Comparison of ENCODE assay signal across 9 mouse cellular contexts in genomic region chr4:133439460-133440376, GRCm38 (mm10). TPM values are rescaled to one million over a fixed set of nuclear protein-coding genes. Genes with fewer than 3 reads are reported as not detected.
A peak's percentile ranks its signal among the peaks of the same experiment; 100 is the strongest.
DNase-seq lines count a peak whose midpoint lies in the region; ATAC-seq lines count a peak whose summit lies in the region.
"Had no signal": no experiment of that assay in that cellular context is flagged by ENCODE, and none has a peak within 500 bp of the region (broad histone marks: within the 10 kb centered on the region; RNA-seq: fewer than 3 reads in every experiment).

No protein-coding gene starts in this region.

- H3K9ac ChIP-seq in heart, embryonic 14.5 days (ENCODE audit: low read length) = no peak overlapping the region
- no peak overlapping the region for H3K9ac ChIP-seq in liver, embryonic 13.5 days
- H3K9ac ChIP-seq in stomach, embryonic 16.5 days (ENCODE audit: low read length) = peak overlapping the region; percentile 63

- no peaks in the 10 kb centered on the region for H3K27me3 ChIP-seq in heart, embryonic 14.5 days (ENCODE audit: control insufficient read depth, insufficient read depth, low read length)
- peaks cover 27% of the 10 kb centered on the region for H3K27me3 ChIP-seq in liver, embryonic 13.5 days
- no peaks in the 10 kb centered on the region for H3K27me3 ChIP-seq in stomach, embryonic 16.5 days (ENCODE audit: control insufficient read depth, insufficient read depth, low read length)

- no peaks in the 10 kb centered on the region for H3K9me3 ChIP-seq in heart, embryonic 14.5 days (ENCODE audit: control insufficient read depth, low read length)
- H3K9me3 ChIP-seq in liver, embryonic 13.5 days (replicated peaks) = no peaks in the 10 kb centered on the region
- H3K9me3 ChIP-seq in stomach, embryonic 16.5 days (replicated peaks; ENCODE audit: control insufficient read depth, low read length) = no peaks in the 10 kb centered on the region

- H3K36me3 ChIP-seq in heart, embryonic 14.5 days (ENCODE audit: control insufficient read depth, insufficient read depth, low read length) = no peaks in the 10 kb centered on the region
- no peaks in the 10 kb centered on the region for H3K36me3 ChIP-seq in liver, embryonic 13.5 days
- no peaks in the 10 kb centered on the region for H3K36me3 ChIP-seq in stomach, embryonic 16.5 days (ENCODE audit: control insufficient read depth, insufficient read depth, low read length)

- peak overlapping the region; percentile 50 for H3K4me2 ChIP-seq in heart, embryonic 14.5 days (ENCODE audit: low read length)
- H3K4me2 ChIP-seq in liver, embryonic 13.5 days = peak overlapping the region; percentile 15; the same call in 1 of the 2 replicates
- H3K4me2 ChIP-seq in stomach, embryonic 16.5 days (ENCODE audit: low read depth, low read length) = peak overlapping the region; percentile 50

- H3K4me1 ChIP-seq in heart, embryonic 14.5 days (ENCODE audit: control insufficient read depth in 2 of 2, insufficient read depth in 2 of 2, low read length in 2 of 2) = peaks cover 12 to 13% of the 10 kb centered on the region in 2 experiments
- H3K4me1 ChIP-seq in liver, embryonic 13.5 days (replicated peaks) = peaks cover 9% of the 10 kb centered on the region; the same call in 1 of the 2 replicates
- peaks cover 25% of the 10 kb centered on the region for H3K4me1 ChIP-seq in stomach, embryonic 16.5 days (ENCODE audit: control insufficient read depth, insufficient read depth, low read length)

- WGBS in heart, embryonic 14.5 days = 9% methylated on average over 17 of the region's 17 CpGs
- 8% methylated on average over 17 of the region's 17 CpGs for WGBS in liver, embryonic 13.5 days (ENCODE audit: insufficient replicate concordance)
- WGBS in stomach, embryonic 16.5 days = 7% methylated on average over 17 of the region's 17 CpGs

- no peak for ATAC-seq in heart, embryonic 14.5 days (ENCODE audit: insufficient number of reproducible peaks, insufficient read depth, low FRiP score, low read depth)
- ATAC-seq in liver, embryonic 13.5 days (ENCODE audit: low read depth) = no peak
- ATAC-seq in stomach, embryonic 16.5 days (ENCODE audit: insufficient read depth, low FRiP score) = peak; percentile 88

- 0 out of 4 replicates have a peak overlapping the region, but pooled peaks of 1 of the 2 experiments have one; percentile 26 for H3K27ac ChIP-seq in heart, embryonic 14.5 days (replicated peaks in 1 of 2; ENCODE audit: control insufficient read depth in 1 of 2, insufficient read depth in 1 of 2, low read depth in 2 of 2, low read length in 2 of 2)
- H3K27ac ChIP-seq in liver, embryonic 13.5 days = no peak overlapping the region
- peak overlapping the region; percentile 87 for H3K27ac ChIP-seq in stomach, embryonic 16.5 days (ENCODE audit: low read length)

- peak; percentile 58 for DNase-seq in adrenal gland, postnatal 14 days
- no peak for DNase-seq in adrenal gland, postnatal 10 days
- peak; percentile 45 for DNase-seq in ovary, adult 18-20 months (ENCODE audit: low spot score)
- no peak for DNase-seq in ovary, postnatal 10 days (ENCODE audit: low spot score)
- DNase-seq in liver, embryonic 13.5 days = no peak
- no peak for DNase-seq in left cerebral cortex, adult 9 months (ENCODE audit: low spot score in 2 of 2)

- peak overlapping the region in 1 of 2 experiments; percentile 9; a peak in 1 of 4 replicates for H3K4me3 ChIP-seq in heart, embryonic 14.5 days (ENCODE audit: control insufficient read depth in 1 of 2, insufficient read depth in 1 of 2, low read depth in 1 of 2, low read length in 2 of 2)
- no peak overlapping the region for H3K4me3 ChIP-seq in liver, embryonic 13.5 days (replicated peaks)
- H3K4me3 ChIP-seq in stomach, embryonic 16.5 days (replicated peaks; ENCODE audit: low read length) = peak overlapping the region; percentile 16
- H3K4me3 ChIP-seq: erythroblast, embryonic 14.5 days had no signal

RNA-seq across cellular contexts. Expression of gene Tent5b, which starts 40.2 kb away (rescaled TPM):
- total RNA-seq in adrenal gland, postnatal 14 days (2021) = 0.67 and 2.0 TPM in 2 replicates
- total RNA-seq in adrenal gland, postnatal 10 days (2021) = 1 to 10 TPM in 1 of 2 experiments, under 1 TPM in 1; 0.58 to 1.2 TPM
- 0.28 and 0.61 TPM in 2 replicates for polyA plus RNA-seq in heart, embryonic 14.5 days (2014; fragmentation: Nextera tagmentation; extraction: Ambion mirVana)
- 0.05 TPM in 1 of 2 replicates, not detected in the other for polyA plus RNA-seq in liver, embryonic 13.5 days (2015; fragmentation: Nextera tagmentation; extraction: Ambion mirVana)
- 7.9 and 12.6 TPM in 2 replicates for polyA plus RNA-seq in stomach, embryonic 16.5 days (2015; fragmentation: Nextera tagmentation; extraction: Ambion mirVana)
- polyA plus RNA-seq: erythroblast, embryonic 14.5 days had no signal

RNA-seq across cellular contexts. Expression of gene Trnp1, which starts 58.6 kb away (rescaled TPM):
- total RNA-seq in adrenal gland, postnatal 14 days (2021) = 4.0 and 8.6 TPM in 2 replicates
- total RNA-seq in adrenal gland, postnatal 10 days (2021) = 1 to 10 TPM; 6.2 to 9.3 TPM
- polyA plus RNA-seq in heart, embryonic 14.5 days (2014; fragmentation: Nextera tagmentation; extraction: Ambion mirVana) = 1.2 and 1.3 TPM in 2 replicates
- polyA plus RNA-seq in liver, embryonic 13.5 days (2015; fragmentation: Nextera tagmentation; extraction: Ambion mirVana) = 0.06 TPM in 1 of 2 replicates, not detected in the other
- 0.50 and 0.75 TPM in 2 replicates for polyA plus RNA-seq in stomach, embryonic 16.5 days (2015; fragmentation: Nextera tagmentation; extraction: Ambion mirVana)
- polyA plus RNA-seq: erythroblast, embryonic 14.5 days had no signal

Comparison
In these comparisons a context has a peak if more than half of its experiments do, and no peak if none do; other contexts are left out.
1. DNase-seq: peak in adrenal gland, postnatal 14 days (single experiment) and ovary, adult 18-20 months (single experiment); none in adrenal gland, postnatal 10 days (single experiment), ovary, postnatal 10 days (single experiment), liver, embryonic 13.5 days (single experiment) and left cerebral cortex, adult 9 months (0 of 2).
2. Peak in every context shown above with its lines, with median percentiles within 50 percentile points of each other: H3K4me2 ChIP-seq.